In the genomic region with DNA sequence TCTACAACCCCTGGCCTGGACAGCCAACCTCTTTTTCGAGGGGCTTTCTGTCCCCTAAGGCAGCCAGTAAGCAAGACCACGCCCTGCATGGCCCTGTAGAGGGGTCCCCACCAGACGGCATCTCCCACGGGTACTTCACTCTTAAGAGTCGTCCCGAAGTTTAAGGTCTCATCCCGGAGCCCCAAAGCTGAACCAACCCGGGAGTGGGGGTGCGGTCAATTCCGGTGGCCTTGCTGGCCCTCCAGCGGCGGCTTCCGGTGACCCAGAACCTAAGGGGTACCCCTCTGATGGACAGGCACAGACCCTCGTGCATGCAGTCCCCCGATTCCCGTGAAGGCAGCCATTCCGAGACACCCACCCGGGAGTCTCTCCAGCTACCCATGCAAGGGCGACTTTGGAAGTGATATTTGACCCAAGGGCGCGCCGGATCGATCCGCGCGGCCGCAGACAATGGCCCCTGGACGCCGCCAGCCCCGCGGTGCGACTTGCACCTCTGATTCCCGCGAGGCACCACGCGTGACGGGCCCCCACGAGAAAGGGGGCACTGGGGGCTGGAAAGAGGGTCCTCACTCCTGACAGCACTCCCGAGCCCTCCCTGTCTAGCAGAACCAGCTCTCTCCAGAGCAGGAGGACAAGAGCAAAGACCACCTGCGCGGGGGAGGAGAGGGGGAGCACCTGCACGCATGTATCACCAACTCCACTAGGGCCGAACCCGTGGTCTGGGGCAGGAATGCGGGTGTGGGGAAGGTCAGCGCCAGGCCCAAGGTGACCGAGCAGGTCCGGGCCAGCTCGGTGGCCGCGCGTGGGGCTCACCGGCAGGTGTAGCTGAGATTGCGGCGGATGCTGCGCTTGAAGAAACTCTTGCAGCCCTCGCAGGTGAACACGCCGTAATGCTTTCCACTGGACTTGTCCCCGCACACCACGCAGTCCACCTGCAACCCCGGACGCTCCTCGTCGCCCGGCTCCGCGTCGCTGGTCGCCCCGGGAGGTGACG, we compare ENCODE assay signal across 8 mouse cellular contexts. TPM values are rescaled to one million over a fixed set of nuclear protein-coding genes. Genes with fewer than 3 reads are reported as not detected.
DNase-seq lines count a peak whose midpoint lies in the region; ATAC-seq and TF ChIP-seq lines count a peak whose summit lies in the region.

No protein-coding gene starts in this region.

- peak overlapping the region; percentile 92 for H3K9ac ChIP-seq in intestine, postnatal 0 days (ENCODE audit: low read depth, low read length)

- DNase-seq in 3134 (ENCODE audit: extremely low read depth, insufficient read length, low spot score): peak; percentile 52
- DNase-seq in forebrain, embryonic 10.5 days (ENCODE audit: extremely low spot score, low spot score): peak; percentile 44
- DNase-seq in lung, postnatal 10 days: peak; percentile 52
- no peak for DNase-seq in right cerebral cortex, postnatal 4 days
- no peak for DNase-seq in adipocyte (ENCODE audit: low spot score)
- no peak for DNase-seq in layer of hippocampus, adult 11-12 months (ENCODE audit: low spot score)

- peak overlapping the region; percentile 98 for H3K27ac ChIP-seq in forebrain, embryonic 10.5 days
- peak overlapping the region; percentile 99 for H3K27ac ChIP-seq in intestine, postnatal 0 days (ENCODE audit: low read depth, low read length)

- peaks cover 73% of the 10 kb centered on the region for H3K4me1 ChIP-seq in E14TG2a.4 (replicated peaks; ENCODE audit: low read depth, low read length)
- H3K4me1 ChIP-seq in forebrain, embryonic 10.5 days: peaks cover 78% of the 10 kb centered on the region
- peaks cover 26% of the 10 kb centered on the region for H3K4me1 ChIP-seq in intestine, postnatal 0 days (replicated peaks; ENCODE audit: control insufficient read depth, insufficient read depth, low read length)

- peaks cover 50% of the 10 kb centered on the region for H3K27me3 ChIP-seq in E14TG2a.4 (ENCODE audit: insufficient read depth, low read length)
- peaks cover 25% of the 10 kb centered on the region for H3K27me3 ChIP-seq in forebrain, embryonic 10.5 days (ENCODE audit: poor library complexity, severe bottlenecking)
- H3K27me3 ChIP-seq in intestine, postnatal 0 days (replicated peaks; ENCODE audit: control insufficient read depth, insufficient read depth, low read length): no peaks in the 10 kb centered on the region

- 1% methylated on average over 72 of the region's 72 CpGs for WGBS in forebrain, embryonic 10.5 days
- WGBS in intestine, postnatal 0 days: under 1% methylated on average over 72 of the region's 72 CpGs

- TF ChIP-seq CTCF in E14TG2a.4 (conservative IDR thresholded peaks at IDR 0.05; ENCODE audit: low read length): no peak
- TF ChIP-seq CTCF in intestine, postnatal 0 days (IDR thresholded peaks at IDR 0.05; ENCODE audit: low read depth): no peak; the same call in 1 of the 2 replicates

- ATAC-seq in intestine, postnatal 0 days: no peak

- peak overlapping the region; percentile 93 for H3K4me3 ChIP-seq in E14TG2a.4 (replicated peaks; ENCODE audit: low read length)
- H3K4me3 ChIP-seq in forebrain, embryonic 10.5 days: peak overlapping the region; percentile 71
- H3K4me3 ChIP-seq in intestine, postnatal 0 days (ENCODE audit: low read depth, low read length): peak overlapping the region; percentile 94

- no peaks in the 10 kb centered on the region for H3K9me3 ChIP-seq in E14TG2a.4 (ENCODE audit: low read length)
- H3K9me3 ChIP-seq in forebrain, embryonic 10.5 days: no peaks in the 10 kb centered on the region; the same call in 1 of the 2 replicates
- no peaks in the 10 kb centered on the region for H3K9me3 ChIP-seq in intestine, postnatal 0 days (ENCODE audit: control insufficient read depth)

- peaks cover 32% of the 10 kb centered on the region for H3K36me3 ChIP-seq in E14TG2a.4 (ENCODE audit: insufficient read depth, low read length)
- peaks cover 38% of the 10 kb centered on the region for H3K36me3 ChIP-seq in forebrain, embryonic 10.5 days (replicated peaks)
- H3K36me3 ChIP-seq in intestine, postnatal 0 days (ENCODE audit: control insufficient read depth, insufficient read depth): peaks cover 17% of the 10 kb centered on the region; the same call in 1 of the 2 replicates

- H3K4me2 ChIP-seq in intestine, postnatal 0 days (replicated peaks; ENCODE audit: low read depth): peak overlapping the region; percentile 91

RNA-seq across cellular contexts. Expression of a gene that starts 1.3 kb away (rescaled TPM):
- 47.8 and 49.0 TPM in 2 replicates for polyA plus RNA-seq in forebrain, embryonic 10.5 days (2016; fragmentation: Nextera tagmentation; extraction: Ambion mirVana)
- polyA plus RNA-seq in intestine, postnatal 0 days (2015; fragmentation: Nextera tagmentation; extraction: Ambion mirVana): 58.3 and 58.5 TPM in 2 replicates

RNA-seq across cellular contexts. Expression of a gene that starts 9.4 kb away (rescaled TPM):
- 3.5 and 4.0 TPM in 2 replicates for polyA plus RNA-seq in forebrain, embryonic 10.5 days (2016; fragmentation: Nextera tagmentation; extraction: Ambion mirVana)
- 20.0 and 20.5 TPM in 2 replicates for polyA plus RNA-seq in intestine, postnatal 0 days (2015; fragmentation: Nextera tagmentation; extraction: Ambion mirVana)

RNA-seq across cellular contexts. Expression of a gene that starts 13.8 kb away (rescaled TPM):
- polyA plus RNA-seq in forebrain, embryonic 10.5 days (2016; fragmentation: Nextera tagmentation; extraction: Ambion mirVana): 81.4 and 82.7 TPM in 2 replicates
- 98.4 and 106 TPM in 2 replicates for polyA plus RNA-seq in intestine, postnatal 0 days (2015; fragmentation: Nextera tagmentation; extraction: Ambion mirVana)

RNA-seq across cellular contexts. Expression of a gene that starts 15.1 kb away (rescaled TPM):
- 5.8 and 5.9 TPM in 2 replicates for polyA plus RNA-seq in forebrain, embryonic 10.5 days (2016; fragmentation: Nextera tagmentation; extraction: Ambion mirVana)
- 4.1 and 4.9 TPM in 2 replicates for polyA plus RNA-seq in intestine, postnatal 0 days (2015; fragmentation: Nextera tagmentation; extraction: Ambion mirVana)

RNA-seq across cellular contexts. Expression of a gene that starts 16.2 kb away (rescaled TPM):
- 106 and 108 TPM in 2 replicates for polyA plus RNA-seq in forebrain, embryonic 10.5 days (2016; fragmentation: Nextera tagmentation; extraction: Ambion mirVana)
- polyA plus RNA-seq in intestine, postnatal 0 days (2015; fragmentation: Nextera tagmentation; extraction: Ambion mirVana): 66.8 and 68.6 TPM in 2 replicates

Comparison
In these comparisons a context has a peak if more than half of its experiments do, and no peak if none do; other contexts are left out.
1. DNase-seq: peak in 3134 (single experiment), forebrain, embryonic 10.5 days (single experiment) and lung, postnatal 10 days (single experiment); none in right cerebral cortex, postnatal 4 days (single experiment), adipocyte (single experiment) and layer of hippocampus, adult 11-12 months (single experiment).
2. Peak in every context shown above with its lines, with median percentiles within 50 percentile points of each other: H3K4me3 ChIP-seq.